ENCODE assay signal across 9 mouse cellular contexts in the genomic region with DNA sequence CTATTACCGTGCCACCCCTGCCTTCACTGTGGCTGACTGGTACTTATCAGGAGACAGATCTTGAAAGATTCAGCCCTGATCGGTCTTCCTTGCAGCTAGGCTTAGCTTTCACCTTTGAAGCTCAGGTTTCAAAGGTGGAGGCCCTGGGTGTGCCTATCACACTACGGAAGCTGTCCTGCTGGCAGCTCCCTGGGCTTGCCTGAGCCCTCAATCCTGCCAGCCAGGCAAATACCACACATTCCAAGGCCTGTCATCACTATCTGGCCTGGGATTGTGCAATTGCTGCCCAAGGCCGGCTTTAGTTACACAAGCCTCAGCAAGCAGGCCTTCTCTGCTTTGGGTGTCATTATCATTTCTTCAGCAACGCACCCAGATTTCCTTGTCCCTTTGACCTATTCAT.
A peak's percentile ranks its signal among the peaks of the same experiment; 100 is the strongest.
DNase-seq lines count a peak whose midpoint lies in the region; ATAC-seq and TF ChIP-seq lines count a peak whose summit lies in the region.
"Had no signal": no experiment of that assay in that cellular context is flagged by ENCODE, and none has a peak within 500 bp of the region (broad histone marks: within the 10 kb centered on the region; RNA-seq: fewer than 3 reads in every experiment).

No protein-coding gene starts in this region.

- H3ac ChIP-seq in C2C12 (ENCODE audit: control insufficient read depth, insufficient read length, low read depth) = no peak overlapping the region

- no peaks in the 10 kb centered on the region for H3K9me3 ChIP-seq in midbrain, embryonic 13.5 days
- H3K9me3 ChIP-seq: midbrain, embryonic 12.5 days had no signal

- peak; percentile 88 for DNase-seq in adrenal gland, postnatal 14 days
- DNase-seq in kidney, postnatal 25 days = peak; percentile 58 to 81
- DNase-seq in cerebellum, adult 9-11 months = no peak
- no peak for DNase-seq in left cerebral cortex, postnatal 36 days (ENCODE audit: low spot score in 2 of 2)

- H3K9ac ChIP-seq in midbrain, embryonic 13.5 days (replicated peaks) = no peak overlapping the region
- H3K9ac ChIP-seq: midbrain, embryonic 12.5 days had no signal

- no peak overlapping the region for H3K27ac ChIP-seq in midbrain, embryonic 13.5 days
- H3K27ac ChIP-seq: midbrain, embryonic 12.5 days had no signal

- no peaks in the 10 kb centered on the region for H3K4me1 ChIP-seq in midbrain, embryonic 13.5 days (replicated peaks)
- H3K4me1 ChIP-seq: midbrain, embryonic 12.5 days had no signal

- no peak for TF ChIP-seq CTCF in C2C12 (IDR thresholded peaks at IDR 0.05; ENCODE audit: control insufficient read depth, insufficient read depth, insufficient read length)

- intact Hi-C loops in left cerebral cortex, postnatal 36 days (cut with DNase I) = no loop called here

- H3K27me3 ChIP-seq in C2C12 (ENCODE audit: control insufficient read depth, insufficient read depth, insufficient read length) = no peaks in the 10 kb centered on the region
- H3K27me3 ChIP-seq in midbrain, embryonic 13.5 days = no peaks in the 10 kb centered on the region
- H3K27me3 ChIP-seq: midbrain, embryonic 12.5 days had no signal

- no peak overlapping the region for H3K4me3 ChIP-seq in C2C12 (ENCODE audit: insufficient read depth, poor library complexity, severe bottlenecking)
- H3K4me3 ChIP-seq in midbrain, embryonic 13.5 days (replicated peaks) = no peak overlapping the region
- H3K4me3 ChIP-seq: midbrain, embryonic 12.5 days had no signal

- no peaks in the 10 kb centered on the region for H3K79me2 ChIP-seq in C2C12 (ENCODE audit: control insufficient read depth, insufficient read depth)

- H3K36me3 ChIP-seq in C2C12 (ENCODE audit: control insufficient read depth, insufficient read depth) = no peaks in the 10 kb centered on the region
- H3K36me3 ChIP-seq in midbrain, embryonic 13.5 days = no peaks in the 10 kb centered on the region
- H3K36me3 ChIP-seq: midbrain, embryonic 12.5 days had no signal

- no peaks in the 10 kb centered on the region for H3K79me3 ChIP-seq in C2C12 (ENCODE audit: low read depth)

- H3K4me2 ChIP-seq in midbrain, embryonic 13.5 days (replicated peaks) = no peak overlapping the region
- H3K4me2 ChIP-seq: midbrain, embryonic 12.5 days had no signal

- peak; percentile 85 for ATAC-seq in granulocyte monocyte progenitor cell, adult 5-6 weeks (replicated peaks; ENCODE audit: poor library complexity, severe bottlenecking)
- peak; percentile 14; the same call in 1 of the 2 replicates for ATAC-seq in neutrophil, adult 5-6 weeks (ENCODE audit: extremely low read depth, insufficient number of reproducible peaks, low FRiP score, poor library complexity, severe bottlenecking)
- ATAC-seq in midbrain, embryonic 13.5 days = no peak

- WGBS in midbrain, embryonic 13.5 days = 73% methylated on average over 5 of the region's 5 CpGs

TF ChIP-seq in C2C12, 6 proteins besides CTCF, POLR2A, EP300 and RAD21:
- TF ChIP-seq MAX (IDR thresholded peaks at IDR 0.05) (peak; percentile 16), CEBPB (IDR thresholded peaks at IDR 0.05; ENCODE audit: low read depth) (peak; percentile 100), FOSL1 (IDR thresholded peaks at IDR 0.05; ENCODE audit: insufficient read depth, low read length, poor library complexity, severe bottlenecking) (no peak), USF1 (IDR thresholded peaks at IDR 0.05; ENCODE audit: low read depth) (no peak), MYOG (IDR thresholded peaks at IDR 0.05; ENCODE audit: control insufficient read depth, extremely low read depth, insufficient read length) (no peak), MYOD1 (IDR thresholded peaks at IDR 0.05; ENCODE audit: control insufficient read depth, insufficient read length, low read depth) (no peak)

Comparison
In these comparisons a context has a peak if more than half of its experiments do, and no peak if none do; other contexts are left out.
1. DNase-seq: peak in adrenal gland, postnatal 14 days (single experiment) and kidney, postnatal 25 days (2 of 2); none in cerebellum, adult 9-11 months (single experiment) and left cerebral cortex, postnatal 36 days (0 of 2).